Mouse (Mus musculus): ENCODE data around the gene Smarcd1.

The Smarcd1 gene

DNA sequence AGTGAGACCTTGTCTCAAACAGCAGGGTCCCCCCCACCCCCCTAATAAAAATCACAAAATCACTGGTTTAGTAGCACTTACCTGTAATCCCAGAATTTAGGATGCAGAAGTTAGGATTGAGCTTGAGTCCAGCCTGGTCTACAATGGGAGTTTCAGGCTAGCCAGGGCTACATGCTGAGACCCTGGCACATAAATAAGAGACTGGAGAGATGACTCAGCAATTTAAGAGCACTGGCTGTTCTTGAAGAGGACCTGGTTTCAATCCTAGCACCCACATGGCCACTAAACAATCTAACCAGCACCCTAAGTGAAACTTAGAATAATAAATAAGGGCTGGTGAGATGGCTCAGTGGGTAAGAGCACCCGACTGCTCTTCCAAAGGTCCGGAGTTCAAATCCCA, 29.2 kb downstream of the Smarcd1 start:
- no peak for DNase-seq (ENCODE audit: extremely low spot score, low spot score)

DNA sequence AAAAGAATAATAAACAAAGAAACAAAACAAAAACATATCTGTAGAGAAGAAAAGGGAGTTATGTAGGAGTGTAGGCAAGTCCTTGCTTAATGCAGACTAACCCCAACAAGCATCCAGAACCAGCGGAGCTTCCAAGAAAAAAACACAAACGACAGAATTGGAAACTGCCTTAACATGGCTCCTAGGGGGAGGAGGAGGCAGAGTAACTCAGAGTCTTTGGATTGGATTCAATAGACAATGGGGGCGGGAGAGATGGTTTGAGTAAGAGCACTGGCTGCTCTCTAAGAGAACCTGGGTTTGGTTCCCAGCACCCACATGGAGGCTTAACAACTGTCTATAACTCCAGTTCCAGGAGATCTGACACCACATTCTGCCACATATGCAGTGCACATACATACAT, 29.7 kb downstream of the Smarcd1 start:
- DNase-seq (ENCODE audit: extremely low spot score, low spot score), result no peak

DNA sequence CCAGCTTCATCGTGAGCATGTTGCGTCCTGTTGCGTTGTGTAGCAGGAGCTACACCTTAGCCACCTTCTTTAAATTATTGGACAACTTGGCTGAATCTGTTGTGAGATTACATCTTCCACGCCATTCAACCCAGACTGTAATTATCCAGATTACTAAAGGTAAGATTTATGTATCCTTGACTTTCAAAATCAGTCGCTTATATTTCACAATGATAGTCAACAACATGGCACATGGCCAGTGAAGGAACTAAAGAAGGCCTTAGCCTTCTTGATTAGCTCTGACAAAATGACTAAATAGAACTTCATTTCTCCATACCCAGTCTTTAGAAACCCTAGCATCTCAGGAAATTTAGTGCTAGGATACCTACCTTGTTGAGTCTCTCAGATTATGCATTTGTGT, 31.3 kb downstream of the Smarcd1 start:
- no peak for DNase-seq (ENCODE audit: extremely low spot score, low spot score)

DNA sequence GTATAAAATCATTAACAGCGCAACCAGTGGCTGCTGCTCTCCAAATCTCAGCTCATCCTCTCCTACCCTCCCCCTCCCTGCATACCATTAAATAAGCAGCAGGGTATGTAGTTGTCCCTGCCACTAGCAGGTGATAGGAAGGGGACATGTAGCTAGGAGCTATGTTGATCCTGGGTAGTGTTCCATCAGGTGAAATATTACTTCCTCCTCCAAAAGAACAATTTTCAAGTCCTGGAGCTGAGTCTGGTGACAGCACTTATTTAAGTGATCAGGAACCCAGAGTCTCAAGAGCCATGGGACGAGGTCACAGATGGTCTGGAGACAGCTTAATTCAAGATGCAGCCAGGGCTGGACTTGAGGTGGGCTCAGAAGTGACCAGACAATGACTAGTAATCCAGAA, 33.7 kb downstream of the Smarcd1 start:
- DNase-seq (ENCODE audit: extremely low spot score, low spot score), result no peak

DNA sequence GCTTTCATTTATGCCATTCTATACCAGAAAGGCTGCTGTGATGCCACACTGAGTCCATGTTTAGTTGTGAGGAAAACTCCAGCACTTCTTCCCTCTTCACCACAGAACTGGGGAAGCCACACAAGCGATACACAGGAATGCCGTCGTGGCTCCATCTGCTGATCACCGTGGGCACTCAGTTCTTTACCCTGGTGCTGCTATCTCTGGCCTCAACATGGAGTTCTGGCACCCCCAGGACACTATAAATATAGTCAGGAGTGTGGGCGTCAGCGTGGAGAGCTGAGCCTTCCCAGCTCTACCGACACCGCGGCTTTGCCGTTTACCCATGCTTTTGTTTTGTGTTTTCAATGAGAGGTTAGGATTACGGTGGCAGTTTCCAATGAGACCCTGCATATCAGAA, 34.7 kb downstream of the Smarcd1 start:
- DNase-seq (ENCODE audit: extremely low spot score, low spot score), result no peak

DNA sequence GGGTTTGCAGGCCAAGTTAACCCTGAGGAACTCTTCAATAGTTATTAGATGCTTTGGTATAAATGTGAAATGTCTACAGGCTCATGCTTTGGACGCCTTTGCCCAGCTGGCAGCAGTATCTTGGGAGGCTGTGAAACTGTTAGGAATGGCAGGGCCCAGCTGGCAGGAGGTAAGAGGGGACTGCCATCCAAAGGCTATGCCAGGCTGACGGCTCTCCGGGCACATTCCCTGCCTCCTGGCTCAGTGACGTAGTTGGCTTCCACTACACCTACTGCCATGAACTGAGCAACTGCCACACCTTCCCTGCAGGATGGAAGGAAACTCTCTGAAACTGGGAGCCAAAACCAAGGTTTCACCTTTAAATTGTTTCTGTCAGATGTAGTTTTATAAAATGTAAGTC, 38.3 kb downstream of the Smarcd1 start:
- DNase-seq (ENCODE audit: extremely low spot score, low spot score), result no peak

DNA sequence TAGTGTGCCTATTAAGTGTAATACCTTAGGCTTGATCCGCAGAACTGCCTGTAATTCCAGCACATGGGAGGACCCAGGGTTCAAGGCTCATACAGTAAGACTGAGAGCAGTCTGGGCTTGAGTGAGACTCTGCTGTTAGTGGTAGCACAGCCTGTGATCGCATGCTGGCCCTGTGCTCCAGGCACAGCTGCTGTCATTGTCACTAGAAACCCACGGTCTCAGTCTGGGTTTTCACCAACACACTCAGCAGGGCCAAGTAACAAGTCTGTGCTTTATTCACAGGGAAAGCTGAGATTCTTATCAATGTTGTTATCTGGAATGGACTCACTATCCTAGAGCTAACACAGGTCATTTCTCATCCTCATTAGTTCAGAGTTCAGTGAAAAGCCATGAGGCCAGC, 52.3 kb downstream of the Smarcd1 start:
- no peak for DNase-seq (ENCODE audit: extremely low spot score, low spot score)

Measured in neural tube, embryonic 10.5 days (tissue).